ENCODE assay signal across 9 mouse cellular contexts in the genomic region with DNA sequence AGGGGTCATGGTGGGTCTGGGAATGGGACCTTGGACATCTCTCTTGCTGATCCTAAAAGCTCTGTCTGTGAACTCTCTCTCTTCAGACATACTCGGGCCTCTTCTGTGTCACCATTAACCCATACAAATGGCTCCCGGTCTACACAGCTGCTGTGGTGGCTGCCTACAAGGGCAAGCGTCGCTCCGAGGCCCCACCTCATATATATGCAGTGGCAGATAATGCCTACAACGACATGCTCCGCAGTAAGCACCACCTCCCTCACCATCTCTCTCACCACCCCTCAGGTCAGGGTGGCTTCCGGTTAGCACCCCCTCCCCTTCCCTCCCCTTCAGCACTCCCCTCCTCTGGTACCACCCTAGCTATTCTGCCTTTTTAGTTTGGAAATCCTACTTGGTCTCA. TPM values are rescaled to one million over a fixed set of nuclear protein-coding genes. Genes with fewer than 3 reads are reported as not detected.
DNase-seq lines count a peak whose midpoint lies in the region; ATAC-seq and TF ChIP-seq lines count a peak whose summit lies in the region.
"Had no signal": no experiment of that assay in that cellular context is flagged by ENCODE, and none has a peak within 500 bp of the region (broad histone marks: within the 10 kb centered on the region; RNA-seq: fewer than 3 reads in every experiment).

No protein-coding gene starts in this region.

- no peak for DNase-seq in kidney, adult 18-20 months
- DNase-seq in limb, embryonic 11.5 days (ENCODE audit: low spot score), result no peak
- no peak for DNase-seq in right cerebral cortex, postnatal 25 days
- DNase-seq in cerebellum, adult 2 months, result no peak
- DNase-seq in thymus, adult 2 months, result no peak

- peaks cover 5% of the 10 kb centered on the region; the same call in 1 of the 2 replicates for H3K4me1 ChIP-seq in kidney, embryonic 16.5 days (ENCODE audit: insufficient read depth, low read length)
- peaks cover 12% of the 10 kb centered on the region for H3K4me1 ChIP-seq in embryonic facial prominence, embryonic 15.5 days
- H3K4me1 ChIP-seq in limb, embryonic 11.5 days (ENCODE audit: control insufficient read depth, insufficient read depth, low read length), result peaks cover 3% of the 10 kb centered on the region; the same call in 1 of the 2 replicates
- H3K4me1 ChIP-seq in neural tube, embryonic 12.5 days, result peaks cover 7% of the 10 kb centered on the region; the same call in 1 of the 2 replicates
- peaks cover 4% of the 10 kb centered on the region; the same call in 1 of the 2 replicates for H3K4me1 ChIP-seq in cerebellum, adult 2 months (ENCODE audit: control insufficient read depth, insufficient read depth, low read length)
- H3K4me1 ChIP-seq in thymus, adult 2 months (replicated peaks; ENCODE audit: control insufficient read depth, insufficient read depth, low read length), result peaks cover 8% of the 10 kb centered on the region

- H3K9ac ChIP-seq in kidney, embryonic 16.5 days (replicated peaks; ENCODE audit: low read length), result no peak overlapping the region
- H3K9ac ChIP-seq in embryonic facial prominence, embryonic 15.5 days, result no peak overlapping the region
- H3K9ac ChIP-seq in limb, embryonic 11.5 days (ENCODE audit: low read length), result no peak overlapping the region
- H3K9ac ChIP-seq in neural tube, embryonic 12.5 days, result no peak overlapping the region

- H3K4me3 ChIP-seq in kidney, embryonic 16.5 days (ENCODE audit: low read length), result no peak overlapping the region; the same call in 1 of the 2 replicates
- H3K4me3 ChIP-seq in embryonic facial prominence, embryonic 15.5 days (replicated peaks), result no peak overlapping the region
- H3K4me3 ChIP-seq in limb, embryonic 11.5 days (ENCODE audit: low read depth, low read length), result no peak overlapping the region
- H3K4me3 ChIP-seq in neural tube, embryonic 12.5 days, result no peak overlapping the region
- no peak overlapping the region for H3K4me3 ChIP-seq in cerebellum, adult 2 months (replicated peaks; ENCODE audit: insufficient read depth, low read depth, low read length)
- no peak overlapping the region for H3K4me3 ChIP-seq in thymus, adult 2 months (ENCODE audit: control insufficient read depth, insufficient read depth, low read length)

- TF ChIP-seq POLR2A in cerebellum, adult 2 months (IDR thresholded peaks at IDR 0.05; ENCODE audit: borderline replicate concordance, insufficient read depth, low read length), result no peak
- no peak for TF ChIP-seq POLR2A in thymus, adult 2 months (IDR thresholded peaks at IDR 0.05; ENCODE audit: control insufficient read depth, extremely low read depth, insufficient read depth, low read length, poor library complexity)

- peak overlapping the region; percentile 59 for H3K4me2 ChIP-seq in kidney, embryonic 16.5 days (replicated peaks; ENCODE audit: low read depth, low read length)
- peak overlapping the region; percentile 56 for H3K4me2 ChIP-seq in embryonic facial prominence, embryonic 15.5 days (replicated peaks)
- peak overlapping the region; percentile 45; the same call in 1 of the 2 replicates for H3K4me2 ChIP-seq in limb, embryonic 11.5 days (ENCODE audit: low read depth, severe bottlenecking)
- peak overlapping the region; percentile 59 for H3K4me2 ChIP-seq in neural tube, embryonic 12.5 days (replicated peaks)

- 69% methylated on average over 8 of the region's 8 CpGs for WGBS in kidney, embryonic 16.5 days
- WGBS in embryonic facial prominence, embryonic 15.5 days, result 74% methylated on average over 8 of the region's 8 CpGs
- WGBS in limb, embryonic 11.5 days, result 67% methylated on average over 8 of the region's 8 CpGs
- WGBS in neural tube, embryonic 12.5 days, result 70% methylated on average over 8 of the region's 8 CpGs
- 85% methylated on average over 8 of the region's 8 CpGs for WGBS in cerebellum, adult 2 months
- WGBS in thymus, adult 2 months, result 68% methylated on average over 8 of the region's 8 CpGs

- ATAC-seq in kidney, embryonic 16.5 days (ENCODE audit: low FRiP score, low TSS enrichment), result no peak
- ATAC-seq in embryonic facial prominence, embryonic 15.5 days (ENCODE audit: insufficient number of reproducible peaks, low FRiP score, low TSS enrichment, low read depth), result no peak
- ATAC-seq in limb, embryonic 11.5 days (ENCODE audit: insufficient number of reproducible peaks, low FRiP score, low TSS enrichment, low read depth), result no peak
- ATAC-seq in neural tube, embryonic 12.5 days (ENCODE audit: low FRiP score, low read depth), result no peak

- no peaks in the 10 kb centered on the region for H3K36me3 ChIP-seq in kidney, embryonic 16.5 days (ENCODE audit: insufficient read depth, low read length)
- H3K36me3 ChIP-seq in embryonic facial prominence, embryonic 15.5 days, result no peaks in the 10 kb centered on the region
- no peaks in the 10 kb centered on the region; the same call in 1 of the 2 replicates for H3K36me3 ChIP-seq in limb, embryonic 11.5 days (ENCODE audit: control insufficient read depth, insufficient read depth, low read length)
- no peaks in the 10 kb centered on the region for H3K36me3 ChIP-seq in neural tube, embryonic 12.5 days
- H3K36me3 ChIP-seq in thymus, adult 2 months (ENCODE audit: control insufficient read depth, insufficient read depth, low read length), result no peaks in the 10 kb centered on the region

- peaks cover 3% of the 10 kb centered on the region; the same call in 1 of the 2 replicates for H3K27me3 ChIP-seq in kidney, embryonic 16.5 days (ENCODE audit: insufficient read depth, low read length)
- peaks cover 8% of the 10 kb centered on the region; the same call in 1 of the 2 replicates for H3K27me3 ChIP-seq in embryonic facial prominence, embryonic 15.5 days
- H3K27me3 ChIP-seq in limb, embryonic 11.5 days (ENCODE audit: control insufficient read depth, insufficient read depth, low read length), result no peaks in the 10 kb centered on the region
- H3K27me3 ChIP-seq in neural tube, embryonic 12.5 days (replicated peaks), result 0 out of 2 replicates have a peak, but pooled peaks cover 8% of the 10 kb centered on the region
- no peaks in the 10 kb centered on the region for H3K27me3 ChIP-seq in cerebellum, adult 2 months (ENCODE audit: control insufficient read depth, insufficient read depth, low read length)
- no peaks in the 10 kb centered on the region; the same call in 1 of the 2 replicates for H3K27me3 ChIP-seq in thymus, adult 2 months (ENCODE audit: control insufficient read depth, insufficient read depth, low read length)

- H3K27ac ChIP-seq in kidney, embryonic 16.5 days (ENCODE audit: low read length), result no peak overlapping the region
- no peak overlapping the region for H3K27ac ChIP-seq in embryonic facial prominence, embryonic 15.5 days (replicated peaks)
- no peak overlapping the region for H3K27ac ChIP-seq in limb, embryonic 11.5 days (replicated peaks; ENCODE audit: low read depth, low read length)
- no peak overlapping the region for H3K27ac ChIP-seq in neural tube, embryonic 12.5 days
- no peak overlapping the region for H3K27ac ChIP-seq in cerebellum, adult 2 months (ENCODE audit: insufficient read depth, low read length)
- no peak overlapping the region for H3K27ac ChIP-seq in thymus, adult 2 months (ENCODE audit: control insufficient read depth, insufficient read depth, low read length)

- H3K9me3 ChIP-seq in kidney, embryonic 16.5 days (ENCODE audit: low read length), result no peaks in the 10 kb centered on the region
- H3K9me3 ChIP-seq in embryonic facial prominence, embryonic 15.5 days (replicated peaks), result no peaks in the 10 kb centered on the region
- no peaks in the 10 kb centered on the region for H3K9me3 ChIP-seq in limb, embryonic 11.5 days (ENCODE audit: control insufficient read depth, low read length)
- no peaks in the 10 kb centered on the region for H3K9me3 ChIP-seq in neural tube, embryonic 12.5 days

- no peak for TF ChIP-seq CTCF in cerebellum, adult 2 months (IDR thresholded peaks at IDR 0.05; ENCODE audit: borderline replicate concordance, insufficient read depth, low read depth, low read length)
- TF ChIP-seq CTCF in thymus, adult 2 months (IDR thresholded peaks at IDR 0.05; ENCODE audit: borderline replicate concordance, control insufficient read depth, extremely low read depth, insufficient read depth, low read length, poor library complexity), result no peak

RNA-seq across cellular contexts. Expression of gene Myh7b, which starts 2.9 kb away (rescaled TPM):
- 0.56 and 1.7 TPM in 2 replicates for polyA plus RNA-seq in kidney, embryonic 16.5 days (2015; fragmentation: Nextera tagmentation; extraction: Ambion mirVana)
- polyA plus RNA-seq in embryonic facial prominence, embryonic 15.5 days (2015; fragmentation: Nextera tagmentation; extraction: Ambion mirVana), result 1.7 and 2.2 TPM in 2 replicates
- polyA plus RNA-seq in limb, embryonic 11.5 days (2014; fragmentation: Nextera tagmentation; extraction: Ambion mirVana), result 0.67 and 0.99 TPM in 2 replicates
- polyA plus RNA-seq in neural tube, embryonic 12.5 days (2016; fragmentation: Nextera tagmentation; extraction: Ambion mirVana), result 0.78 and 1.3 TPM in 2 replicates
- 17.6 and 20.8 TPM in 2 replicates for polyA plus RNA-seq in cerebellum, adult 2 months (2012; rRNA removed)
- 0.09 and 1.0 TPM in 2 replicates for polyA plus RNA-seq in thymus, adult 2 months (2012; rRNA removed)
- polyA plus RNA-seq: urinary bladder, adult 2 months had no signal

RNA-seq across cellular contexts. Expression of gene Gss, which starts 21.3 kb away (rescaled TPM):
- polyA plus RNA-seq in kidney, embryonic 16.5 days (2015; fragmentation: Nextera tagmentation; extraction: Ambion mirVana), result 65.2 and 71.3 TPM in 2 replicates
- polyA plus RNA-seq in embryonic facial prominence, embryonic 15.5 days (2015; fragmentation: Nextera tagmentation; extraction: Ambion mirVana), result 31.0 and 33.0 TPM in 2 replicates
- polyA plus RNA-seq in limb, embryonic 11.5 days (2014; fragmentation: Nextera tagmentation; extraction: Ambion mirVana), result 22.8 and 24.2 TPM in 2 replicates
- polyA plus RNA-seq in neural tube, embryonic 12.5 days (2016; fragmentation: Nextera tagmentation; extraction: Ambion mirVana), result 15.5 and 16.1 TPM in 2 replicates
- polyA plus RNA-seq in cerebellum, adult 2 months (2012; rRNA removed), result 25.7 and 26.5 TPM in 2 replicates
- polyA plus RNA-seq in thymus, adult 2 months (2012; rRNA removed), result 20.6 and 23.2 TPM in 2 replicates
